Mouse (Mus musculus): ENCODE data around the gene Rgl1.

GRCm38 (mm10) chr1:152746426-152746825 lies 19.7 kb downstream of the Rgl1 start:
- TF ChIP-seq CTCF (IDR thresholded peaks at IDR 0.05; ENCODE audit: low read depth): peak; percentile 72
- no peak for TF ChIP-seq EP300 (IDR thresholded peaks at IDR 0.05; ENCODE audit: low read depth)
